Mouse (Mus musculus): ENCODE results near the gene Cfap97d1.
A peak's percentile ranks its signal among the peaks of the same experiment; 100 is the strongest.

Cfap97d1 gene

DNA sequence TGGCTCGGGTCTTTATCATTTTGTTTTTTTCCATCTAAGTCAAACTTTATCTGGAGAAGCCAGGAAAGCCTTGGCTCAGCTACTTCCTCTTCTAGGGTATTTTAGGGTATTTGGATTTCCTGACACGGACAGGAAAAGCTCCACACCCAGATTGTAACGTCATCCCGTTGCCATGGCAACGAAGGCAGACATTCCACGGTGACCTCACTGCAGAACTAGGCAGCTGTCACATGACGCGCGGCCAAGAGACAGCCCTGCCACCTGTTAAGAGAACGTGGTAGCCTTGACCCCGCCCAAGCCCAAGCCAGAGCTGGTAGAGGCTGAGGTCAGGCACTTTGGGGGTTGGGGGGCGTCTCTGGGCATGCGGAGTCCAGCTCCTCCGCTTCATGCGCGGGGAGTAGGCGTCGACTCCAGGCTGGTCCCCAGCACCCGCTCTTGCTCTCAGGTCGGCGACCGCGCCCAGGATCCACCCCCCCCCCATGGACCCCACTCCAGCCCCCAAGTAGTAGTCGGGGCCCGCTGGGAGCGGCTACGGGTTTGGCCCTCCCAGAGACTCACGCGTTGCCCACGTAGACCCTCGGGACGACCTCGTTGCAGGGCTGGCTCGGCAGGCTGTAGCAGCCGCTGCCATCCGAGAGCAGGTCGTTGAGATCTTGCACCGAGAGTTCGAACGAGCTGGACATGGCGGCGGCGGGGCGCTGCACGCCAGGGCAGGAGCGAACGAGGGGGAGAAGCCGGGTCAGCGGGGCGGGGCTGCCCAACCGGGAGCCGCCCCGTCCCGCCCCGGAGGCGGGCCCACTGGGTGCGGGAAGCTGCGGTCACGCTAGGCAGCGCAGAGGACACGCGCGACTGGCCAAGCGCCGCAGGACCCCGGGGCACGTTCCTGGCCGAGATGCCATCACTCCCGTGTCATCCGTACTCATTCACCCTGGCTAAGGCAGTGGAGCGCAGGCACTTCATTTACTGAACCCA is at the start of gene Cfap97d1:
Gene Cfap97d1 (plus strand): TSS at position 226 of the 972 bp plus-strand sequence.
- DNase-seq (ENCODE audit: low read depth in 1 of 2, low spot score in 2 of 2) = peak; percentile 93 to 94

GRCm38 (mm10) chr11:101935743-101936142 is 48.3 kb upstream of the Cfap97d1 start:
- DNase-seq (ENCODE audit: low read depth in 1 of 2, low spot score in 2 of 2) = no peak

DNA sequence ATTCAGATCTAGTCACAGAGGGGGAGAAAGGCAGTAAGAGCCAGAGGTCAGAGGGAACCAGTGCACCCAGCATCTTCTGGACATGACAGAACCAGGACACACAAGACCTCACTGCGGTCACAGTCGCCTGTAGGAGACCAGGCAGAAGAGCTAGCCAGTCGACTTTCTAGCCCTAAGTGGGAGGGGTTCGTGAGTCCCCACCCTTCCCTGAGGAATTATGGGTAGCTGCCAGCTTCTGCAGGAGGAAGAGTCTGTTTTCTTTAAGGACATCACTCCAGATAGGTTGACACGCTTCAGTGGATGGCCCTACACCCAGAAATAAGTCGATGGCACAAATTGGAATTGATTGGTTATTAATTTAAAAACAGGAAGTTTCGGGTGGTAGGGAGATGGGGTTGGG is 47.7 kb upstream of the Cfap97d1 start:
- DNase-seq (ENCODE audit: low read depth in 1 of 2, low spot score in 2 of 2) = no peak

DNA sequence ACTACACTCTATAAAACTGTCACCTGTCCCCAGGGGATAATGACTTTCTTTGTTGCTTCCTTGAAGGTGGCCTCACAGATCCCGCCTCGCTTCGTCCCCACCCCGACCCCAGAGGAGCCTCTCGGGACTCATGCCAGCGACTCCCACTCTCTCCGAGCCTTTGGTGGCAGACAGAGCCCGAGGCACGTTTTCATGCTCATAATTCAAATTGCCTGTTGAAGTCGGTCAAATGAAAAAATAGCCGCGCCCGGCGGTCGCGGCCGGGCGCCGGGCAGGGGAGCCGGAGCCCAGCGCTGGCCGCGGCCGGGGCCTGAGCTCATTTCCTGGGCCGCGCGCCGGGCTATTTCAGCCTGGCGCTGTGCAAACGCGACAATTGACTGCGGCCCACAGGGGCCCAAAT is 47.0 kb upstream of the Cfap97d1 start:
- no peak for DNase-seq (ENCODE audit: low read depth in 1 of 2, low spot score in 2 of 2)

- DNase-seq (ENCODE audit: low read depth in 1 of 2, low spot score in 2 of 2) = no peak
Measured at GRCm38 (mm10) chr11:101943055-101943454, 41.0 kb upstream of the Cfap97d1 start.

DNA sequence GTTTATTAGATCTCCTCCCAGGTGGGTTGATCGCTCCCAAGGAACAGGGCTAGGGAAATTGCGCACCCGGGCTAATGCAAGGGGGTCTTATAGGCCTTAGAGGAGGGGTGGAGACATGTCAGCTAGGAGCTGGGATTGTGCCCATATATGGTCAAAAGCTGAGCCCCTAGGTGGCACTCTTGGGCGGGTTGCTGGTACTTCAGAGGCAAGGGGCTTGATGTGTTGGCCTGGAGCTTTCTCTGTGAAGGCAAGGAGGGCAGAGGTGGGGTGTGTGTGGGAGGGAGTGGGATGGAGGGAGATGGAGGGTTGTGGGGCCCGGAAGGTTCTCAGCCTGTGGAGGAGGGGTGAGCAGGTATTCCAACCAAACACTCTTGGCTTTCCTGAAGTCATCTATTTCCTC is 37.6 kb upstream of the Cfap97d1 start:
- DNase-seq (ENCODE audit: low read depth in 1 of 2, low spot score in 2 of 2) = no peak

- no peak for DNase-seq (ENCODE audit: low read depth in 1 of 2, low spot score in 2 of 2)
Measured at GRCm38 (mm10) chr11:101950021-101950420, 34.1 kb upstream of the Cfap97d1 start.

DNA sequence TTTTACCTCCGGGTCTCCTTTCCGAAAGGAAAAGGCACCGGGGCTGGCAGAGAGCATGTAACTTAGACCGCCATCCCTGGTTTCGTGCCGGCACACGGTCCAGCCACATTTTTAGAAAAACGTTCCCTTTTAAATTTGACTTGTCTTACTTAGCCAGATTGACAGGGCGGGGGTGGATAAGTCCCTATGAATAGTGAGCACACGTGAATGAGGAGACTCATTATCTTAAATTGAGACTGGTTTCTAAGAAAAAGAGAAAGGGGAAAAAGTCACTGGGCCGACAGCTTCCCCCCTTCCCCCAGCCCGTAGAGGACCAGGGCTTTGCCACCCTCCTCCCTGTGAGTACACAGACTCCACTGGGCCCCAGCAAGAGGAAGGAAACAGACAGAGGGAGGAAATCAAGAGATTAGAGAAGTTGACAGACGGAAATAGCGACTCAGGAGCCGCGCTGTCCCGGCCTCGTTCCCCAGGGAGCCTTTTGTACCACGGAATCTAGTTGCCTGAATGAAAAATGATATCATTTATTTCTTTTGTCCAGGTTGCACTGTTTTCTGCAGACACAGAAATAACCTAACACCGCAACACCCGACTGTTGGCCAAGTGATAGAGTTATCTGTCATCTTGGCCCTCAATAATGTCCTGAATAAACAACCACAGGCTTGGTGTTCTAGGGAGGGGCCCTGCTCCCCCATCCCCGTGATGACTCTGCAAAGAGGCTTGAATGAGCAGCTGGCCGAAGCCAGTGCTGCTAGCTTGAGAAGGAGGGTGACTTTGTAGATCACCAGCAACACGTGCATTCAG is 31.3 kb upstream of the Cfap97d1 start:
- no peak for DNase-seq (ENCODE audit: low read depth in 1 of 2, low spot score in 2 of 2)

DNA sequence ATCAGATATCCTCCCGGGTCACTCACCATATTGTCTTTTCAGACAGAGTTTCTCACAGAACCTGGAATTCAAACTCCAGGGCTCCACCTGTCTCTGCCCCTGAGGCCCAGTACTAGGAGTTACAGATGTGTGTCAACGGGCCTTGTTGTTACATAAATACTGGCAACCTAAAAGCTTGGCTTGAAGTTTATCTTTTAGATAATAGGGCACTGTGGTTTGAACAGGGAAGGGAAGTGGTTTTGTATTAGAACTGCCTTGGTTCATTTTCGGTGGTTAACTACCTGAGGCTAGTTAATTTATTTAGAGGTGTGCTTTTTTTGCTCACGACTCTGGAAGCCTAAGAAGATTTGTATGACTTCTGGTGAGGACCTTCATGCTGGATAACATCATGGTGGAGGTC is 30.6 kb upstream of the Cfap97d1 start:
- DNase-seq (ENCODE audit: low read depth in 1 of 2, low spot score in 2 of 2) = no peak

DNA sequence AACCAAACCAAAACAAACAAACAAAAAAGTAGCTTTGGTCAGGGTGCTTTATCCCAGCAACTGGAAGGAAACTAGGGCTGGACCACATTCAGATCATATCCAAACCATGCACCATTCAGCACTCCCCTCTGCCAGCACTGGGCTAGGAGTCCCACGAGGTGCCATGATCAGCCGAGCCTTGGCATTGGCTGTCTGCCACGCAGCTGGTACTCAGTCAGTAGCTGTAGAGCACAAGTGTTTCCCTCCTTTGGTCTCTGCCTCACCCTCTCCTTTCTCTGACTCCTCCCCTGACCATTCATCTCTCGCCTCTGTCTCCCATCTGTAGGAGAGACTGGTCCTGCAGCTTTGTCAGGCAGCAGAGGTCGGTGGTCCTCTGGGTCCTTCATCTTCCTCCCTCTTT is 26.6 kb upstream of the Cfap97d1 start:
- no peak for DNase-seq (ENCODE audit: low read depth in 1 of 2, low spot score in 2 of 2)

- no peak for DNase-seq (ENCODE audit: low read depth in 1 of 2, low spot score in 2 of 2)
Measured at GRCm38 (mm10) chr11:101963043-101963442, 21.0 kb upstream of the Cfap97d1 start.

DNA sequence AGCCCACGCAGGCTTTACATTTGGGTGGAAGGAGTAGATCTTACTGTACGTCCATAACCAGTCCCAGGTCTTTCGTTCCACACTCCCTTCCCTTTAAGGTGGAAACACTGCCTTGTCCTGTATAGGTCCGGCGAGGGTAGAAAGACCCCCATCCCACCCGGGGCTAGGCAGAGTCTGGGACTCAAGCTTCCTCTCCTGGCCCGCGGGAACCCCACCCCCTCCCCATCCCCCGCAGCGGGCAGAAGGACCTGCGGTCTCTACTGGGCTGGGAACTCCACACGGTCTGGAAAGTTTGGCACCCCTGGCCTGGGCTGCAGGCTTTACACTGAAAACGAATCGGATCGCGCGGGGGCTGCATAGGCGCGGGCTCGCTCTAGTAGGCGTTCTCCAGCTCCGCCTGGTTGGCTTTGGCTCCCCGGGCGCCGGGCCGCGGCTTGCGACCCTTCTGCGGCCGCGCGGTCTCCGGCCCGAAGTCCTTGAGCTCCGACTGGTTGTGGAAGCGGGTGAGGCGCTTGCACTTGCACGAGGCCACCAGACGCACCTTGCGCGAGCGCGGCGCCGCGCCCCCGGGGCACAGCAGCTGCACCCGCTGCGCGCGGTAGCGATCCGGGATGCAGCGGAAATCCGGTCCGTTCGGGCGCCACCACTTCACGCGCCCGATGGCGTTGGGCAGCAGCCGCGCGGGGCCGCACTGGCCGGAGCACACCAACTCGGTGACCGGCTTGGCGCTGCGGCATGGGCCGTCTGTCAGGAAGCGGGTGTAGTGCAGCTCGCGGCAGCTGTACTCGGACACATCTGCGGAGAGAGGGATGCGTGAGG is 20.4 kb upstream of the Cfap97d1 start:
- DNase-seq (ENCODE audit: low read depth in 1 of 2, low spot score in 2 of 2) = no peak

GRCm38 (mm10) chr11:101964647-101965046 is 19.4 kb upstream of the Cfap97d1 start:
- no peak for DNase-seq (ENCODE audit: low read depth in 1 of 2, low spot score in 2 of 2)

- no peak for DNase-seq (ENCODE audit: low read depth in 1 of 2, low spot score in 2 of 2)
Measured at GRCm38 (mm10) chr11:101965553-101965952, 18.5 kb upstream of the Cfap97d1 start.

DNA sequence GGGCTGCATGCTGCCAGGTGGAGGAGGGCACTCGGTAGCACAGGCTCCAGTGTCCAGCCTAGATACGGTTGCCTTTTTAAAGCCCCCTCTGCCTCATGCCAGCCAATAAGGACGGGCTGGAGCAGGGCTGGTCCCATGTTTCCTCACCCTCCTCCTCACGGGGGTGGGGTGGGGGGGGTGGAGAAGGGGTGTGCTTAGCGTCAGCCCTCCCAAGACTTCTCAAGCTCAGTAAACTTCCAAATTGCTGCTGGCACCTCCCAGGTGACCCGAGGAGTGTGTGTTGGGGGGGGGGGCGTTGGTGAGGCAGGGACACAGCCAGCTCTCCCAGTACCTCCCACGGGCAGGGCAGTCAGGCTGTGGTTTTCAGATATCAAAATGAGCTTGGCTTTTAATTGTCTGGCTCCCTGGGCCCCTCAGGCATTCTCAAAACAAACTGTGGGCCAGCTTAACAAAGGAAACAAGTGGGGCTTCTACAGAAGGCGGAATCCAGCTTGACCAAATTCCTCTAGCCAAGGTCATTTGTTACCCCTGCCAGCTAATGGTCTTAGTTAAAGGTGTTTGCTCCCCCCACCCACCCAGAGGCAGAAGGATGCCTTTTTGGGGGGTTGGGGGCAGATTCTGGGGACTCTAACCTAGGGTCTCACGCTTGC is 17.0 kb upstream of the Cfap97d1 start, which contains the start of gene Sost:
Gene Sost (minus strand): TSS at position 51 of the 650 bp plus-strand sequence.
- DNase-seq (ENCODE audit: low read depth in 1 of 2, low spot score in 2 of 2) = no peak

DNA sequence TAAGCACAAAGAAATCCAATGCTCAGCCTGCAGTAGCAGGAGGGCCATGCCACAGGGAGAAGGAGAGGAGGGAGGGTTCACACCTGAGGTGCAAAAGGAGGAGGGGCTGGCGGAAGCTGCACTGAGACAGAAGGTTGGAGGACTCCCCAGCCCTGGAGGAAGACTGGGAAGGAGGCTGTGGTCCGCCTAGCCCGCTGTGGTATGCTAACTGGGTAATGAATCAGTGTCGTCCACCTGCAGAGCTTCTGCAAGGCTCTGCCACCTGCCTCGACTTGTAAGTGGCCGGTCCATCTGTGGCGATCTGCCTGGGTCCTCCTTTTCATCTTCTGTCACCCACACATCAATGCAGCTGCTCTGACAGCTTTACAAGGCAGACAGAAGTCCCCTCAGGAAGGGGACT is 15.8 kb upstream of the Cfap97d1 start:
- DNase-seq (ENCODE audit: low read depth in 1 of 2, low spot score in 2 of 2) = no peak

- peak in 1 of 2 experiments; percentile 61 for DNase-seq (ENCODE audit: low read depth in 1 of 2, low spot score in 2 of 2)
Measured at GRCm38 (mm10) chr11:101968791-101969190, 15.3 kb upstream of the Cfap97d1 start.

- no peak for DNase-seq (ENCODE audit: low read depth in 1 of 2, low spot score in 2 of 2)
Measured at GRCm38 (mm10) chr11:101969835-101970234, 14.2 kb upstream of the Cfap97d1 start.

- peak in 1 of 2 experiments; percentile 44 for DNase-seq (ENCODE audit: low read depth in 1 of 2, low spot score in 2 of 2)
Measured at GRCm38 (mm10) chr11:101971410-101971809, 12.7 kb upstream of the Cfap97d1 start.

- peak; percentile 41 to 60 for DNase-seq (ENCODE audit: low read depth in 1 of 2, low spot score in 2 of 2)
Measured at GRCm38 (mm10) chr11:101972097-101972496, 12.0 kb upstream of the Cfap97d1 start.
